Mouse (Mus musculus): ENCODE data around the gene Macrod2.

DNA sequence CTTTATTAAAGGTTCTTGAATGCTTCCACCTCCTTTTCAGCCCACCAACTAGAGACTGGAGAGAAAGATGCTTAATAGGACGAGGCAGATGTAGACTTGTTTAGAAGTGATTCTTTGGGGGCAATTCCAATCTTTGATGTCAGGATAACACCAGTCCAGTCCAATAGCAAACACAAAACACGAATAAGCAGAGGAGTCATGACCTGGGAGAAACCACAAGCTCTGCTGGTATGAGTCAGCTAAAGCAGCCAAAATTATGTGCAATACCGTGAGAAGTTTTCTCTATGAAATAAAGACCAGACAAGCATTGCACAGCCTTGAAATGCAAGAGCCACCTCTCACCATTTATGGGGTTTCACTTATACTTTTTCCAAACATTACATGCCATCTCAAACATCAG lies 774.5 kb downstream of the Macrod2 start:
- TF ChIP-seq CTCF (IDR thresholded peaks at IDR 0.05) (no peak), EP300 (IDR thresholded peaks at IDR 0.05) (no peak)

Measured in lung, postnatal 0 days (tissue).